Mouse (Mus musculus): Measurements from ENCODE around the gene Cmah.

GRCm38 (mm10) chr13:24447043-24447442, 119.8 kb downstream of the Cmah start:
- TF ChIP-seq CTCF (conservative IDR thresholded peaks at IDR 0.05; ENCODE audit: low read length) (no peak), NANOG (IDR thresholded peaks at IDR 0.05; ENCODE audit: borderline replicate concordance, low read length) (no peak)

Measured in E14TG2a.4 (cell line).